Mouse (Mus musculus) spleen, adult 2 months (tissue): ENCODE measurements around the gene Helz2.

Experiments
- CTCF ChIP-seq: fragments of 200-500 bp; IDR thresholded peaks from 2 replicates; pipeline ENCODE4 v1.5.1; 2011; ENCODE audit warnings: mild to moderate bottlenecking, inconsistent platforms; ENCODE audit not compliant: insufficient read depth, insufficient read length, insufficient replicate concordance; ENCODE audit errors: extremely low read depth
- POLR2A ChIP-seq: fragments of 200-500 bp; IDR thresholded peaks from 2 replicates; pipeline ENCODE4 v1.6.1; 2011; ENCODE audit warnings: low read depth, low read length, inconsistent platforms

DNA sequence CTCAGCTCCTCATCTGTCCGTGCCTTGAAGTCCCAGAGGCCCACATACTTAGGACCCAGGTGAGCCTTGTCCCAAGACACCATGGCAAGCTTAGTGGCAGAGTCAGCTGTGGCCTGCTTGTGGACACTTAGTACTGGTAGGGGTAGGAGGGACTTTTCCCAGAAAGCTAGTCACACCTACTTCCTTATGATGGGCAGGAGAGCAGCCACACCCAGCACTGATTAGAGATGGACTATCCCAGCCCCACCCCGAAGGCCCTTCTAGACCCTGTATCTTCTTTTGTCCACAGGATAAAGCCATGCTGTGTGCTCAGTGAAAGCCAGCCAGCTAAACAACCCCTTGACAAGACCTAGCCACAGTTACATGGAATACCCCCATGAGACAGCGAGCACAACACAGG is 39.4 kb downstream of the Helz2 start, which contains the start of gene Ptk6:
- TF ChIP-seq POLR2A (no peak), CTCF (no peak)
